Mouse (Mus musculus) midbrain, embryonic 14.5 days (tissue): Measurements from ENCODE around the gene Tfe3. TPM values are rescaled to one million over a fixed set of nuclear protein-coding genes. Genes with fewer than 3 reads are reported as not detected.
"Not testable (repeated sequence)": the region's sequence is repeated elsewhere in the genome, so short reads cannot be mapped to it uniquely, and the experiment has no call there.

Experiments
- ATAC-seq: fragments of 200-750 bp; cut with Nextera tagmentation; 2 replicates; pipeline ENCODE4 v1.8.0; 2017; ENCODE audit warnings: moderate number of reproducible peaks, moderate library complexity; ENCODE audit not compliant: low FRiP score, low TSS enrichment
- DNase-seq: peaks from one replicate; pipeline ENCODE4 v3.0.0-alpha.2; 2015
- H3K27ac ChIP-seq: fragments of 300-500 bp; sonication (generic); replicated peaks from 2 replicates; pipeline ENCODE4 v1.5.1; 2014; ENCODE audit warnings: mild to moderate bottlenecking, low read depth, low read length, moderate library complexity
- H3K27me3 ChIP-seq: fragments of 300-500 bp; sonication (generic); 2 replicates; pipeline ENCODE4 v1.6.1; 2014; ENCODE audit warnings: low read length, control low read depth, mixed read lengths; ENCODE audit not compliant: control insufficient read depth, insufficient read depth
- H3K36me3 ChIP-seq: fragments of 300-500 bp; sonication (generic); 2 replicates; pipeline ENCODE4 v1.6.1; 2014; ENCODE audit warnings: low read length, control low read depth; ENCODE audit not compliant: control insufficient read depth, insufficient read depth
- H3K4me1 ChIP-seq: fragments of 300-500 bp; sonication (generic); 2 replicates; pipeline ENCODE4 v1.6.1; 2014; ENCODE audit warnings: mild to moderate bottlenecking, antibody characterized with exemption, low read length, control low read depth; ENCODE audit not compliant: control insufficient read depth, insufficient read depth
- H3K4me2 ChIP-seq: fragments of 300-500 bp; sonication (generic); 2 replicates; pipeline ENCODE4 v1.6.1; 2014; ENCODE audit warnings: mild to moderate bottlenecking, low read length, moderate library complexity
- H3K4me3 ChIP-seq: fragments of 300-500 bp; sonication (generic); replicated peaks from 2 replicates; pipeline ENCODE4 v1.5.1; 2014; ENCODE audit warnings: low read depth, low read length
- H3K9ac ChIP-seq: fragments of 300-500 bp; sonication (generic); replicated peaks from 2 replicates; pipeline ENCODE4 v1.6.1; 2014; ENCODE audit warnings: mild to moderate bottlenecking, low read length, moderate library complexity
- H3K9me3 ChIP-seq: fragments of 300-500 bp; sonication (generic); 2 replicates; pipeline ENCODE4 v1.6.1; 2016; ENCODE audit warnings: low read length, control low read depth, mixed read lengths; ENCODE audit not compliant: control insufficient read depth
- WGBS: fragments of 180-500 bp; shearing (Covaris S2); extraction: QIAGEN DNeasy Blood & Tissue Kit; methylation state at CpG from one replicate; pipeline ENCODE4 v1.1.7; 2014; 5-methylcytosine and 5-hydroxymethylcytosine counted together
- polyA plus RNA-seq: library from polyadenylated mRNA; unstranded; fragments of >200 nt; fragmentation: Nextera tagmentation; extraction: Ambion mirVana; gene quantifications from 2 replicates; pipeline ENCODE4 v1.2.1, GENCODE M21; 2014

Tfe3 gene
- polyA plus RNA-seq, result 21.7 and 21.8 TPM in 2 replicates

- Histone ChIP-seq H3K27me3 (no peaks in the 10 kb centered on the region), H3K36me3 (0 out of 2 replicates have a peak, but pooled peaks cover 1% of the 10 kb centered on the region), H3K4me1 (0 out of 2 replicates have a peak, but pooled peaks cover 6% of the 10 kb centered on the region), H3K9me3 (no peaks in the 10 kb centered on the region), H3K27ac (0 out of 2 replicates have a peak within 1 kb of the TSS, but pooled peaks have one; percentile 37), H3K4me2 (peak within 1 kb of the TSS; percentile 63), H3K9ac (peak within 1 kb of the TSS; percentile 58), H3K4me3 (peak within 1 kb of the TSS; percentile 55)
- peak; percentile 94 for DNase-seq
- peak; percentile 94 for ATAC-seq
- WGBS, result 24% methylated on average over 34 of the region's 38 CpGs
These were observed at the start of gene Tfe3 for GRCm38 (mm10) chrX:7762137-7762920. Tfe3 (plus strand) TSS chrX:7762560.

GRCm38 (mm10) chrX:7713764-7714134 is 48.6 kb upstream of the Tfe3 start:
- not testable (repeated sequence) for H3K4me1 ChIP-seq, H3K9me3 ChIP-seq, H3K27me3 ChIP-seq, DNase-seq, H3K9ac ChIP-seq, H3K36me3 ChIP-seq
- H3K4me3 ChIP-seq, result peak overlapping the region; percentile 34
- H3K4me2 ChIP-seq, result peak overlapping the region; percentile 53
- ATAC-seq, result peak; percentile 60; the same call in 1 of the 2 replicates
- 38% methylated on average over 5 of the region's 12 CpGs for WGBS
- 0 out of 2 replicates have a peak overlapping the region, but pooled peaks have one; percentile 26 for H3K27ac ChIP-seq

- Histone ChIP-seq H3K4me3 (peak within 1 kb of the TSS; percentile 34), H3K27ac (0 out of 2 replicates have a peak within 1 kb of the TSS, but pooled peaks have one; percentile 26), H3K4me2 (peak within 1 kb of the TSS; percentile 53)
- H3K9me3 ChIP-seq, H3K36me3 ChIP-seq, H3K9ac ChIP-seq, H3K27me3 ChIP-seq, H3K4me1 ChIP-seq: not testable (repeated sequence)
- DNase-seq (peak; percentile 94), ATAC-seq (peak; percentile 96)
- 26% methylated on average over 42 of the region's 60 CpGs for WGBS
These were observed 48.0 kb upstream of the Tfe3 start, which contains the start of gene Wdr45 for GRCm38 (mm10) chrX:7714135-7714899. Wdr45 (plus strand) TSS chrX:7714333.

GRCm38 (mm10) chrX:7716058-7716457 is 46.3 kb upstream of the Tfe3 start:
- not testable (repeated sequence) for H3K4me2 ChIP-seq, H3K9ac ChIP-seq, H3K27me3 ChIP-seq, H3K36me3 ChIP-seq, H3K9me3 ChIP-seq, H3K27ac ChIP-seq, H3K4me1 ChIP-seq, ATAC-seq, DNase-seq, H3K4me3 ChIP-seq
- 32% methylated on average over 1 of the region's 1 CpGs for WGBS

GRCm38 (mm10) chrX:7721514-7722281 is 40.7 kb upstream of the Tfe3 start, which contains the start of gene Gm45208:
Gm45208 (plus strand) TSS chrX:7722245.
- peak within 1 kb of the TSS; percentile 87 for H3K27ac ChIP-seq
- WGBS, result 23% methylated on average over 22 of the region's 22 CpGs
- peak; percentile 81 for ATAC-seq
- H3K36me3 ChIP-seq, result peaks cover 10% of the 10 kb centered on the region
- H3K4me3 ChIP-seq, result peak within 1 kb of the TSS; percentile 47
- DNase-seq, result peak; percentile 85
- H3K27me3 ChIP-seq, result no peaks in the 10 kb centered on the region
- 0 out of 2 replicates have a peak, but pooled peaks cover 4% of the 10 kb centered on the region for H3K4me1 ChIP-seq
- peak within 1 kb of the TSS; percentile 48 for H3K9ac ChIP-seq
- H3K4me2 ChIP-seq, result peak within 1 kb of the TSS; percentile 61
- H3K9me3 ChIP-seq, result no peaks in the 10 kb centered on the region

- DNase-seq, result no peak
These were observed 40.1 kb upstream of the Tfe3 start for GRCm38 (mm10) chrX:7722282-7722611.

GRCm38 (mm10) chrX:7722691-7723090 is 39.7 kb upstream of the Tfe3 start:
- Histone ChIP-seq H3K4me1 (0 out of 2 replicates have a peak, but pooled peaks cover 4% of the 10 kb centered on the region), H3K9me3 (no peaks in the 10 kb centered on the region), H3K36me3 (peaks cover 13% of the 10 kb centered on the region), H3K4me3 (peak overlapping the region; percentile 47), H3K9ac (peak overlapping the region; percentile 48), H3K27me3 (no peaks in the 10 kb centered on the region), H3K4me2 (peak overlapping the region; percentile 61), H3K27ac (no peak overlapping the region)
- 29% methylated on average over 4 of the region's 4 CpGs for WGBS
- DNase-seq, result no peak
- ATAC-seq, result no peak

More at GRCm38 (mm10) chrX:7722282-7722611, 40.1 kb upstream of the Tfe3 start:
- 0 out of 2 replicates have a peak, but pooled peaks cover 4% of the 10 kb centered on the region for H3K4me1 ChIP-seq
- H3K27ac ChIP-seq, result peak overlapping the region; percentile 87; the same call in 1 of the 2 replicates
- peak overlapping the region; percentile 47 for H3K4me3 ChIP-seq
- WGBS, result 26% methylated on average over 11 of the region's 11 CpGs
- H3K4me2 ChIP-seq, result peak overlapping the region; percentile 61
- H3K9ac ChIP-seq, result peak overlapping the region; percentile 48
- no peak; the same call in 1 of the 2 replicates for ATAC-seq
- H3K9me3 ChIP-seq, result no peaks in the 10 kb centered on the region
- H3K27me3 ChIP-seq, result no peaks in the 10 kb centered on the region
- H3K36me3 ChIP-seq, result peaks cover 13% of the 10 kb centered on the region

- Histone ChIP-seq H3K36me3 (peaks cover 13% of the 10 kb centered on the region), H3K27ac (no peak overlapping the region)
- ATAC-seq, result no peak
These were observed 38.2 kb upstream of the Tfe3 start for GRCm38 (mm10) chrX:7724135-7724534.

More at GRCm38 (mm10) chrX:7724135-7724534, 38.2 kb upstream of the Tfe3 start:
- WGBS, result 85% methylated on average over 7 of the region's 7 CpGs
- Histone ChIP-seq H3K9ac (no peak overlapping the region), H3K4me1 (peaks cover 5% of the 10 kb centered on the region; the same call in 1 of the 2 replicates), H3K27me3 (no peaks in the 10 kb centered on the region), H3K4me2 (no peak overlapping the region), H3K4me3 (no peak overlapping the region), H3K9me3 (no peaks in the 10 kb centered on the region)
- DNase-seq, result no peak
